Mouse (Mus musculus) mouse trophoblast stem cell (cell line): Measurements from ENCODE around the gene Pdlim5.
"Not testable (repeated sequence)": the region's sequence is repeated elsewhere in the genome, so short reads cannot be mapped to it uniquely, and the experiment has no call there.

Experiments
- in situ Hi-C, 2 experiments: fragments of 300-500 bp; cut with MseI, MboI; formaldehyde crosslinking; loops; 2 replicates in 1 of 2; 3 replicates in 1 of 2; pipeline ENCODE4 v1.15.1; 2025

Gene Pdlim5

GRCm38 (mm10) chr3:142274993-142275392, 120.5 kb downstream of the Pdlim5 start:
- in situ Hi-C loops, result loop anchor here (10.0 kb wide), 1 partner anchor 410 kb away; no protein-coding TSS in a partner anchor

GRCm38 (mm10) chr3:142274451-142274850, 121.0 kb downstream of the Pdlim5 start:
- in situ Hi-C loops, result loop anchor here (10.0 kb wide), 1 partner anchor 410 kb away; no protein-coding TSS in a partner anchor

GRCm38 (mm10) chr3:142273265-142273664, 122.2 kb downstream of the Pdlim5 start:
- in situ Hi-C loops, result loop anchor here (10.0 kb wide), 1 partner anchor 408 kb away; no protein-coding TSS in a partner anchor

- in situ Hi-C loops, result no loop called here
Observed at GRCm38 (mm10) chr3:142256371-142256770, 139.1 kb downstream of the Pdlim5 start.

- in situ Hi-C loops, result no loop called here
Observed at GRCm38 (mm10) chr3:142252086-142252485, 143.4 kb downstream of the Pdlim5 start.

- in situ Hi-C loops, result no loop called here
Observed at GRCm38 (mm10) chr3:142249458-142249857, 146.0 kb downstream of the Pdlim5 start.

- in situ Hi-C loops, result no loop called here
Observed at GRCm38 (mm10) chr3:142243263-142243662, 152.2 kb downstream of the Pdlim5 start.

GRCm38 (mm10) chr3:142239298-142239697, 156.2 kb downstream of the Pdlim5 start:
- in situ Hi-C loops, result no loop called here

GRCm38 (mm10) chr3:142238260-142239046, 157.0 kb downstream of the Pdlim5 start:
- in situ Hi-C loops, result no loop called here

GRCm38 (mm10) chr3:142237621-142238020, 157.9 kb downstream of the Pdlim5 start:
- in situ Hi-C loops, result no loop called here

GRCm38 (mm10) chr3:142233606-142234465, 161.7 kb downstream of the Pdlim5 start:
- in situ Hi-C loops, result no loop called here

- in situ Hi-C loops, result no loop called here
Observed at GRCm38 (mm10) chr3:142228665-142229064, 166.8 kb downstream of the Pdlim5 start.

- in situ Hi-C loops, result no loop called here
Observed at GRCm38 (mm10) chr3:142222471-142223103, 172.9 kb downstream of the Pdlim5 start.

- in situ Hi-C loops, result no loop called here
Observed at GRCm38 (mm10) chr3:142219910-142220309, 175.6 kb downstream of the Pdlim5 start.

GRCm38 (mm10) chr3:142212821-142213220, 182.7 kb downstream of the Pdlim5 start:
- in situ Hi-C loops, result no loop called here

GRCm38 (mm10) chr3:142212186-142212585, 183.3 kb downstream of the Pdlim5 start:
- in situ Hi-C loops, result no loop called here

GRCm38 (mm10) chr3:142209981-142210380, 185.5 kb downstream of the Pdlim5 start:
- in situ Hi-C loops, result no loop called here

GRCm38 (mm10) chr3:142209057-142209456, 186.4 kb downstream of the Pdlim5 start:
- in situ Hi-C loops, result no loop called here

GRCm38 (mm10) chr3:142207488-142207887, 188.0 kb downstream of the Pdlim5 start:
- in situ Hi-C loops, result no loop called here

GRCm38 (mm10) chr3:142206316-142206715, 189.2 kb downstream of the Pdlim5 start:
- in situ Hi-C loops, result no loop called here

- in situ Hi-C loops, result no loop called here
Observed at GRCm38 (mm10) chr3:142196142-142196541, 199.4 kb downstream of the Pdlim5 start.

- in situ Hi-C loops, result not testable (repeated sequence)
Observed at GRCm38 (mm10) chr3:142191627-142192026, 203.9 kb downstream of the Pdlim5 start.
